Mouse (Mus musculus): ENCODE data around the gene Scube3.
"Not testable (repeated sequence)": the region's sequence is repeated elsewhere in the genome, so short reads cannot be mapped to it uniquely, and the experiment has no call there.

Gene Scube3

DNA sequence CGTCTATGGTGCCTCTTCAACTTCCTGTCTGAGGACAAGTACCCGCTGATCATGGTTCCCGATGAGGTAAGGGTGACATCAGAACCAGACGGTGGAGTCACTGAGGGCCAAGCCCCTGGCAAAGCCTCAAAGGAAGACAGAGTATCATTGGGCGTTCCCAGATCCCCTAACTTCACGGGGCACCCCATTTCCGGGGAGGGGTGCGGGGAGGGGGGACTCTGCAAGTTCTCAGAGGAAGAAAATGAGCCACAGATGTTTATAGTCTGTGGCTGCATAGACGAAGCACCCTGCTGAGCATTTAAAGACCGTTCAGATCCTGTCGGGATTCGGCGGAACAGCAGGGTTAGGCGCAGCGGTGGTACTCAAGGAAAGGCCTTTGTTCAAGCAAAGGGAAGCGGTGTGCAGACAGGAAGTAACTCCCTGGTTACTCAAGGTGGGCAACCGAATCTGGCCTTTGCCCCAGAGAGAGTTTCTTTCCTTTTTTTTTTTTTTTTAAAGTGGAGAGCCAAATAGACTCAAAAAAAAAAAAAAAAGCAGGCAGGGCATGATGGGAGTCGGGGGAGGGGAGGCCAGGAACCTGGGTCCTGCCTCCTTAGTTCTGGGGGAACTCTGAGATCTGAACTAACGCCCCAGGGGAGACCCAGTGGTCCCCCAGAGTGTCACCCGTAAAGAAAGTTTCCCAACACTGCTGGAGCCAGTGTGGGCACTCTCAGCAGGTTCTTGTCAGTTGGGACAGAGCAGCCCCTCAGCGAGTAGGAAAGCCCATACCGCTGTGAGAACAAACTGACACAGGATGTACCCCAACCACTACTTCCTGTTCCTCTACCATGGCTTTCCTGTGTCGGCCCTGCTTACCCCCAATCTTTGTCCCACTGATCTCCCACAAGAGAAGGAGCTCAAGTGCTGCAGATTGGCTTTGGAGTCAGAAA, 76.0 kb downstream of the Scube3 start:
- no peak for DNase-seq (ENCODE audit: low spot score)

DNA sequence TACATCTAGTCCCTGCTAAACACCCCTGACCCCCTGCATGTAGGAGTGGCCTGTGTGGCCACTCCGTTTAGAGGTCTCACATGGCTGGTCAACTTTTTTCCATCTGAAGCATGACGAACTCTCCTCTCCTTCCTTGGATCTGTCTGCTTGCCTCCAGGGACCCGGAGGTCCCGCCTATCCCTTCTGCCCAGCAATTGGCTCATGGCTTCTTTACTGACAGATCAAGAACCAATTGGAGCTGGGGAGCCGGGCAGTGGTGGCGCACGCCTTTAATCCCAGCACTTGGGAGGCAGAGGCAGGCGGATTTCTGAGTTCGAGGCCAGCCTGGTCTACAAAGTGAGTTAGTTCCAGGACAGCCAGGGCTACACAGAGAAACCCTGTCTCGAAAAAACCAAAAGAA, 80.5 kb downstream of the Scube3 start:
- not testable (repeated sequence) for DNase-seq (ENCODE audit: low spot score)

DNA sequence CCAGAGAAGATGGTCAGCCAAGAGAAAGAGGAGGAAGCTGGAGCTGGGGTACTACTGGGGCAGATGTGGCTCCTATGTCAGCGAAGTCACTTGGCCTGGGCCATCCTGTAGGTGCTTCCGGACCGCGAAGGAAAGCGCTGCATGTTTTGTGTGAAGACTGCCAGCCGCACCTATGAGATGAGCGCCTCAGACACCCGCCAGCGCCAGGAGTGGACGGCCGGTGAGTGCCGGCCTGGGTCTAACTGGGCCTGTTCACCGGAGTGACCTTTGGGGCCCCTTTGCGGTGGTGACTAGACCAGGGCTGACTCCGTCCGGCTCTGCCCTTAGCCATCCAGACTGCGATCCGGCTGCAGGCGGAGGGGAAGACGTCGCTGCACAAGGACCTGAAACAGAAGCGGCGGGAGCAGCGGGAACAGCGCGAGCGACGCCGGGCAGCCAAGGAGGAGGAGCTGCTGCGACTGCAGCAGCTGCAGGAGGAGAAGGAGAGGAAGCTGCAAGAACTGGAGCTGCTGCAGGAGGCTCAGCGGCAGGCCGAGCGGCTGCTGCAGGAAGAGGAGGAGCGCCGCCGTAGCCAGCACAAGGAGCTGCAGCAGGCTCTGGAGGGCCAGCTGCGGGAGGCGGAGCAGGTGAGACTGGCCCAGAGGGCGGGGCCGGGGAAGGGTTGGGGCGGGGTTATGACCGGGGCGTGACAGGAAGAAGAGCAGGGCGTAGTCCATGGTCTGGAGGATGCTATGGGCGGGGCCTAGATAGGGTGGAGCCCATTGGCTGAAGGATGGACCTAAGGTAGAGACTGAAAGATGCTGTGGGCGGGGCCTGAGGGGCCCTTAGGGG, 81.8 kb downstream of the Scube3 start:
- DNase-seq (ENCODE audit: low spot score) = peak; percentile 97
